Mouse (Mus musculus): Measurements from ENCODE around the gene Rbfox1.

DNA sequence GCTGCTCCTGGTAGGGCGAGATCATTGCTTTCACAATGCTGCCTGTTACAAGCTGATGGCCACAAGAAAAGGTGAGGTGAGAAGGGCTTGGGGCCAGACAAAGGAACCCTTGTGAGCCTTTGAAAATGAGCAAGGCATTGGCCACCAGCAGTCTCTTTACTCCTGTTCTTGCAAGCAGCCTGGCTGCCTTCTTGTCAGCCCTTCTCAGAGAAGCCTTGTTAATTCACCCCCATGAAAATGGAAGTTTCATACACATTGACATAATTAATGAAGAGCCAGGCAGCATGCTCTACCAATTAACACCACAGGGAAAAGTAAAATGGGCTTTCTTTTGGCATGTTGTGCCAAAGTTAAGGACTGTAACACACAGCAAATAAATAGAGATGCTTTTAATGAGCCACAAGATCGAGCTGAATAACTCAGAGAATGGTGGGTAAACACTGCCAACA is 1076.8 kb downstream of the Rbfox1 start:
- TF ChIP-seq POLR2A (IDR thresholded peaks at IDR 0.05; ENCODE audit: low read depth, low read length) (no peak), CTCF (IDR thresholded peaks at IDR 0.05; ENCODE audit: borderline replicate concordance, insufficient read depth, low read length) (no peak)
